Mouse (Mus musculus) heart, postnatal 0 days (tissue): ENCODE data around the gene Sesn1. TPM values are rescaled to one million over a fixed set of nuclear protein-coding genes. Genes with fewer than 3 reads are reported as not detected.

ENCODE experiments used
- ATAC-seq: fragments of 200-750 bp; cut with Nextera tagmentation; 2 replicates; pipeline ENCODE4 v1.8.0; 2017; ENCODE audit warnings: low read depth, moderate number of reproducible peaks, moderate library complexity; ENCODE audit not compliant: insufficient read depth
- DNase-seq: peaks from one replicate; pipeline ENCODE4 v3.0.0-alpha.2; 2016; ENCODE audit warnings: low spot score
- H3K27ac ChIP-seq: fragments of 300-500 bp; sonication (generic); 2 replicates; pipeline ENCODE4 v1.5.1; 2014; ENCODE audit warnings: low read depth, mild to moderate bottlenecking
- H3K27me3 ChIP-seq: fragments of 300-500 bp; sonication (generic); 2 replicates; pipeline ENCODE4 v1.6.1; 2014; ENCODE audit warnings: low read length, mixed read lengths; ENCODE audit not compliant: control insufficient read depth, insufficient read depth
- H3K36me3 ChIP-seq: fragments of 300-500 bp; sonication (generic); replicated peaks from 2 replicates; pipeline ENCODE4 v1.6.1; 2014; ENCODE audit warnings: low read length, mixed read lengths; ENCODE audit not compliant: control insufficient read depth, insufficient read depth
- H3K4me1 ChIP-seq: fragments of 300-500 bp; sonication (generic); 2 replicates; pipeline ENCODE4 v1.6.1; 2014; ENCODE audit warnings: antibody characterized with exemption; ENCODE audit not compliant: control insufficient read depth, insufficient read depth
- H3K4me2 ChIP-seq: fragments of 300-500 bp; sonication (generic); 2 replicates; pipeline ENCODE4 v1.6.1; 2014; ENCODE audit warnings: low read depth, mild to moderate bottlenecking, low read length, moderate library complexity
- H3K4me3 ChIP-seq: fragments of 300-500 bp; sonication (generic); 2 replicates; pipeline ENCODE4 v1.5.1; 2014; ENCODE audit warnings: low read depth, low read length
- H3K9ac ChIP-seq: fragments of 300-500 bp; sonication (generic); replicated peaks from 2 replicates; pipeline ENCODE4 v1.6.1; 2014; ENCODE audit warnings: low read depth, low read length, mixed read lengths
- H3K9me3 ChIP-seq: fragments of 300-500 bp; sonication (generic); replicated peaks from 2 replicates; pipeline ENCODE4 v1.6.1; 2016; ENCODE audit warnings: low read length; ENCODE audit not compliant: control insufficient read depth
- CTCF ChIP-seq: IDR thresholded peaks from 2 replicates; pipeline ENCODE4 v1.5.1; 2016; ENCODE audit warnings: antibody characterized with exemption, control low read depth, low read depth
- EP300 ChIP-seq: IDR thresholded peaks from 2 replicates; pipeline ENCODE4 v1.6.1; 2016; ENCODE audit warnings: antibody characterized with exemption, low read depth
- WGBS: fragments of 180-500 bp; shearing (Covaris S2); extraction: QIAGEN DNeasy Blood & Tissue Kit; methylation state at CpG from one replicate; pipeline ENCODE4 v1.1.7; 2014; 5-methylcytosine and 5-hydroxymethylcytosine counted together
- polyA plus RNA-seq: library from polyadenylated mRNA; unstranded; fragments of >200 nt; fragmentation: Nextera tagmentation; extraction: Ambion mirVana; gene quantifications from 2 replicates; pipeline ENCODE4 v1.2.1, GENCODE M21; 2015
- total RNA-seq: library from RNA; depleted of rRNA; stranded (reverse); fragments of >200 nt; gene quantifications from 2 replicates; pipeline ENCODE4 v1.2.3, GENCODE M21; 2014; ENCODE audit warnings: low replicate concordance

The Sesn1 gene
- total and polyA plus RNA-seq, 2 experiments from 2014 or later, result 44.5 to 68.2 TPM

DNA sequence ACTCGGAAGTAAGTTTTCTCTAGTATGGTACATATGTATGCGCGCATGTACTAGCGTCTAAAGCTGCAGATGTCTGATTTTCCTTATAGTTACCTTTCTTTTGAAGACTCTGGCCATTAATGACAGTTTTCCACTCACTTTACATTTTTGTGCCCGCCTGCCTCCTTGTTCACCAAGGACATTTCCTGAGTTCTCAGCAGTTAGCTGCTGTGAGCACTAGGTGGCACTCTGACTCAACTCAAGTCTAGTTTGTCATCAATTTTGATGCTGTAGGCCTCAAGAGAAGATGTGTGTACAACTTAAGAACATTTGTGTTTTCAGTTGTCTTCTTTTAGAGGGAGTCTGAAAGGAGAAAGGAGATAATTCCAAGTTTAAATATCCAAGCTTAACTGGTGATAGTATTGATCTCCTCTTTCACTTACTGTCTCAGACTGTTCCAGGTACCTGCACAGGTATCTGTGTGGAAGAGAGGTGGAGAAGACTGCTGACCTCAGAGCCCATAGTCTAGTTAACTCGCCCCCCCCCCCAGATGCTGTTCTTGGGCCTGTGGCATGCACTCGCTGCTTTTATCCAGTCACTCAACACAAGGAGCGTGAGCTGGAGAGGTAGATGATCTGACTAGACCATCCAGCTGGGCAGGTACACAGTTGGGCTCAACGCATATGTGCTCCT, 21.3 kb downstream of the Sesn1 start:
- Histone ChIP-seq H3K36me3 (no peaks in the 10 kb centered on the region), H3K9ac (no peak overlapping the region), H3K4me2 (no peak overlapping the region), H3K4me1 (peaks cover 8% of the 10 kb centered on the region; the same call in 1 of the 2 replicates), H3K4me3 (no peak overlapping the region), H3K27ac (peak overlapping the region; percentile 79), H3K27me3 (no peaks in the 10 kb centered on the region), H3K9me3 (no peaks in the 10 kb centered on the region)
- peak; percentile 78 for DNase-seq
- peak; percentile 50; the same call in 1 of the 2 replicates for ATAC-seq
- TF ChIP-seq EP300, result no peak
- peak; percentile 94 for TF ChIP-seq CTCF
- 51% methylated on average over 9 of the region's 9 CpGs for WGBS

DNA sequence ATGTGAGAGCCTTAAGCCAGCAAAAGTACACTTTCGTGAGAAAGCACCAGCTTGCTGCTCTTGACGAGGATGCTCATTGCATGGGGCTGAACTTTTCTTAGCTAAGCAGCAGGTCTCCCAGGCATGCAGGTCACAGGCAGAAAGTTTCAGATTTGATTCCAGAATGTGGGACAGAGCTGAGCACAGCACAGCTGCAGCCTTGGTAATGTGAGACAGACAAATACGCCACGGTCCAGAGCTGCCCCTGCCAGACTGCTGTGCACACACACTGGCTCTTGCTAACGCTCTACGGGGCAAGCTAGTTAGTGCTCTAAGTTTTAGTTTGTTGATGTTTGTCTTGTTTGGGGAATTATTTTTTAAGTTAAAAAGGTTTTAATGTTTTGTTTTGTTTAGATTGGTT, 22.5 kb downstream of the Sesn1 start:
- H3K27ac ChIP-seq, result peak overlapping the region; percentile 38; the same call in 1 of the 2 replicates
- no peaks in the 10 kb centered on the region for H3K27me3 ChIP-seq
- 68% methylated on average over 6 of the region's 6 CpGs for WGBS
- no peak overlapping the region for H3K4me3 ChIP-seq
- no peak for TF ChIP-seq CTCF
- TF ChIP-seq EP300, result no peak
- no peak for DNase-seq
- no peaks in the 10 kb centered on the region for H3K36me3 ChIP-seq
- no peak overlapping the region for H3K4me2 ChIP-seq
- peaks cover 8% of the 10 kb centered on the region; the same call in 1 of the 2 replicates for H3K4me1 ChIP-seq
- no peak for ATAC-seq
- H3K9ac ChIP-seq, result no peak overlapping the region
- H3K9me3 ChIP-seq, result no peaks in the 10 kb centered on the region

DNA sequence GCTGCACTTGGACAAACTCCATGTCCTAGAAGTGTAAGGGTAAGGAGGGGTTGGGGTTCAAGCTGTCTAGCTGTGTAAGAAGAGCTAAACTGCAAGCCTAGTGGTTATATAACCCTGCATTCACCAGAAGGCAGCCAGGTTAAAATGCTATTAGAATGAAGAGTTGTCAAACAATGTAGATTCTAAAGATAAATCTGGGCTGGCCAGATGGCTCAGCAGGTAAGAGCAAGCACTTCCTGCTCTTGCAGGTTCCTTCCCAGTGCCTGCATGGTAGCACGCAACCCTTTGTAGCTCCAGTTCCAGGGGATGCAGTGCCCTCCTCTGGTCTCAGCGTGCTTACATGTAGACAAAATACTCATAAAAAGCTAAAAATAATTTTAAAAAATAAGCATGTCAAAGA, 24.4 kb downstream of the Sesn1 start:
- ATAC-seq (no peak), DNase-seq (no peak)
- H3K4me3 ChIP-seq, result no peak overlapping the region
- no peaks in the 10 kb centered on the region for H3K36me3 ChIP-seq
- TF ChIP-seq EP300 (no peak), CTCF (no peak)
- H3K4me1 ChIP-seq, result no peaks in the 10 kb centered on the region; the same call in 1 of the 2 replicates
- no peak overlapping the region for H3K4me2 ChIP-seq
- whole genome bisulfite sequencing, result 85% methylated on average over 2 of the region's 2 CpGs
- H3K9ac ChIP-seq, result no peak overlapping the region
- no peak overlapping the region for H3K27ac ChIP-seq
- no peaks in the 10 kb centered on the region for H3K9me3 ChIP-seq
- H3K27me3 ChIP-seq, result no peaks in the 10 kb centered on the region

DNA sequence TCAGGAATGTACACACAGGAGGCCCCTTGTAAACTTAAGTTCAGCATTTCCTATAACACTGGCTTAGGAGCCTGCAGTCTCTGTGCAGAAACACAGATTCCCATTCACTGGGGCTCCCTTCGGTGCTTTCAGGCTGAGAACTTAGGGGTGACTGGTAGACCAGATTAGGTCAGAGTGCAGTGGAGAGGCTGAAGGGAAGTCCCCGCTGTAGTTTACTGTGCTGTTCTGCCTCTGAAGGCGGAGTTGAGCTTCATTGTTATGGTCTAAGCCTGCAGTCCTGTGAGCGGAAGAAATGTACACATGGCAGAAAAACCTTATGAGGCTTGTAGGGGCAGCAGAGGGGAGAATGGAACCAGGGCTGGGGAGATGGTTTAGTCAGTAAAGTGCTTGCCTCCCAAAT, 29.2 kb downstream of the Sesn1 start:
- Histone ChIP-seq H3K27ac (no peak overlapping the region), H3K4me2 (no peak overlapping the region), H3K4me3 (no peak overlapping the region), H3K36me3 (no peaks in the 10 kb centered on the region), H3K9ac (no peak overlapping the region), H3K4me1 (no peaks in the 10 kb centered on the region; the same call in 1 of the 2 replicates), H3K27me3 (no peaks in the 10 kb centered on the region), H3K9me3 (no peaks in the 10 kb centered on the region)
- TF ChIP-seq CTCF (no peak), EP300 (no peak)
- WGBS, result 77% methylated on average over 4 of the region's 4 CpGs
- no peak for ATAC-seq
- DNase-seq, result no peak

DNA sequence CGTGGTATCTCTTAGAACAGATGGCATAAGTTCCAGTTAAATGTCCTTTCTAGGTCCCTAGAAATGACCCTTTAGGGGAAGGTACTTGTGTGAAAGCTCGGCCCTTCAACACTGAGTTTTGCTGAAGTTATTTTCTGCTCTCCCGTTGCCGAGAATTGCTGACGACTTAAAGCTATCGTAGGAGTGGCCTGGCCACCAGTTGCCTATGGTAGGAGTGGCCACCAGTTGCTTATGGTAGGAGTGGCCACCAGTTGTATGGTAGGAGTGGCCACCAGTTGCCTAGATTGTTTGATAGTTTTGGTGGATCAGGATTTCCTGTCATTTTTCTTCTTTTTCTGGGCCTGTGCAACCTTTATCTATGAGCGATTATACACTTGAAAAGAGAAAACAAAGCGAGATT, 38.0 kb downstream of the Sesn1 start:
- H3K36me3 ChIP-seq, result no peaks in the 10 kb centered on the region
- H3K9me3 ChIP-seq, result no peaks in the 10 kb centered on the region
- no peaks in the 10 kb centered on the region for H3K27me3 ChIP-seq
- no peak for DNase-seq
- 0 out of 2 replicates have a peak overlapping the region, but pooled peaks have one; percentile 0 for H3K27ac ChIP-seq
- no peak overlapping the region for H3K4me3 ChIP-seq
- WGBS, result 82% methylated on average over 8 of the region's 8 CpGs
- TF ChIP-seq CTCF (no peak), EP300 (no peak)
- H3K4me1 ChIP-seq, result peaks cover 6% of the 10 kb centered on the region; the same call in 1 of the 2 replicates
- H3K9ac ChIP-seq, result no peak overlapping the region
- H3K4me2 ChIP-seq, result no peak overlapping the region
- no peak for ATAC-seq

DNA sequence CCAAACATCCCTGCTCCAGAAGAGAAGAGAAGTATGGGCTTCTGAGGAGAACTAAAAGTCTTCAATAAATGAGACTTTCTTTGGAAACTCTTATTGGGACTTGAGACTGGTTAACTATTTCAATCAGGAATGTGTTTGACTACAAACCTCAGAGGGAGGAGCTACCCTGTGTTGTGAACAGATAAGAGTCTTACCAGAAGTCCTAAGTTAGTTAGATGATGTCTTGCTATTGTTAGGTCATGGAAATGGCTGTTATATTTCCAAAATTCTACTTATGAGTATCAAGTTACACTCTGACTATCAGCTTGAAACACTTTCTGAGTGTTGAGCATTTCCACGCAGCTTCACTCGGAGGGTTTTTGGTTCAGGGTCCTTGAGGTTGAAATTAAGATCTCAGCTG, 39.0 kb downstream of the Sesn1 start:
- TF ChIP-seq CTCF, result no peak
- no peak for TF ChIP-seq EP300
- Histone ChIP-seq H3K9me3 (no peaks in the 10 kb centered on the region), H3K27ac (no peak overlapping the region), H3K4me1 (peaks cover 6% of the 10 kb centered on the region; the same call in 1 of the 2 replicates), H3K4me3 (no peak overlapping the region), H3K9ac (no peak overlapping the region), H3K4me2 (no peak overlapping the region), H3K36me3 (no peaks in the 10 kb centered on the region), H3K27me3 (no peaks in the 10 kb centered on the region)
- WGBS, result 36% methylated on average over 2 of the region's 2 CpGs
- ATAC-seq (no peak), DNase-seq (no peak)
